Mouse (Mus musculus): Measurements from ENCODE around the gene Tmem161a.

- no peak for TF ChIP-seq CTCF (IDR thresholded peaks at IDR 0.05)
- no peak for TF ChIP-seq EP300 (IDR thresholded peaks at IDR 0.05)
Measured at GRCm38 (mm10) chr8:70183194-70183593, 11.0 kb downstream of the Tmem161a start.

Measured in lung, postnatal 0 days (tissue).